Mouse (Mus musculus) spleen, embryonic (tissue): ENCODE measurements around the gene Inpp5a.

Experiments
- CTCF ChIA-PET: fragments of 350-600 bp; sonication (Branson Sonifier 250); formaldehyde crosslinking; loops from one replicate; lab custom pipeline; 2022; lab: Charles Lee

Gene Inpp5a

GRCm38 (mm10) chr7:139388670-139389212 lies at the start of gene Inpp5a:
TSS of gene Inpp5a (plus strand) at chr7:139389109.
- CTCF ChIA-PET: no interaction called here

GRCm38 (mm10) chr7:139339184-139339583 lies 49.7 kb upstream of the Inpp5a start:
- CTCF ChIA-PET: interaction anchor here (0.7 kb wide), 1 partner anchor 53 kb away, joined by 3 read pairs; no protein-coding TSS in a partner anchor

- CTCF ChIA-PET: no interaction called here
Observed at GRCm38 (mm10) chr7:139341020-139341660, 47.8 kb upstream of the Inpp5a start.

GRCm38 (mm10) chr7:139342809-139343208 lies 46.1 kb upstream of the Inpp5a start:
- CTCF ChIA-PET: no interaction called here

GRCm38 (mm10) chr7:139347051-139347450 lies 41.9 kb upstream of the Inpp5a start:
- CTCF ChIA-PET: no interaction called here

- CTCF ChIA-PET: no interaction called here
Observed at GRCm38 (mm10) chr7:139350606-139351005, 38.3 kb upstream of the Inpp5a start.

GRCm38 (mm10) chr7:139354370-139355139 lies 34.4 kb upstream of the Inpp5a start:
- CTCF ChIA-PET: no interaction called here

GRCm38 (mm10) chr7:139357043-139357442 lies 31.9 kb upstream of the Inpp5a start:
- CTCF ChIA-PET: no interaction called here

GRCm38 (mm10) chr7:139359906-139360305 lies 29.0 kb upstream of the Inpp5a start:
- CTCF ChIA-PET: no interaction called here

- CTCF ChIA-PET: no interaction called here
Observed at GRCm38 (mm10) chr7:139360890-139361559, 27.9 kb upstream of the Inpp5a start.

GRCm38 (mm10) chr7:139361799-139362198 lies 27.1 kb upstream of the Inpp5a start:
- CTCF ChIA-PET: no interaction called here

- CTCF ChIA-PET: no interaction called here
Observed at GRCm38 (mm10) chr7:139362514-139362913, 26.4 kb upstream of the Inpp5a start.

GRCm38 (mm10) chr7:139363281-139364004 lies 25.5 kb upstream of the Inpp5a start:
- CTCF ChIA-PET: no interaction called here

- CTCF ChIA-PET: no interaction called here
Observed at GRCm38 (mm10) chr7:139364005-139364557, 24.8 kb upstream of the Inpp5a start.

GRCm38 (mm10) chr7:139364936-139365830 lies 23.7 kb upstream of the Inpp5a start:
- CTCF ChIA-PET: interaction anchor here (0.7 kb wide), 1 partner anchor 83 kb away, joined by 3 read pairs; no protein-coding TSS in a partner anchor

GRCm38 (mm10) chr7:139366131-139366530 lies 22.8 kb upstream of the Inpp5a start:
- CTCF ChIA-PET: no interaction called here

- CTCF ChIA-PET: no interaction called here
Observed at GRCm38 (mm10) chr7:139366549-139366948, 22.4 kb upstream of the Inpp5a start.

- CTCF ChIA-PET: no interaction called here
Observed at GRCm38 (mm10) chr7:139368218-139368617, 20.7 kb upstream of the Inpp5a start.

- CTCF ChIA-PET: no interaction called here
Observed at GRCm38 (mm10) chr7:139368722-139369380, 20.1 kb upstream of the Inpp5a start.
